Mouse (Mus musculus): ENCODE data around the gene Mtfr1l. TPM values are rescaled to one million over a fixed set of nuclear protein-coding genes. Genes with fewer than 3 reads are reported as not detected.
A peak's percentile ranks its signal among the peaks of the same experiment; 100 is the strongest.
"Not testable (repeated sequence)": the region's sequence is repeated elsewhere in the genome, so short reads cannot be mapped to it uniquely, and the experiment has no call there.

The Mtfr1l gene
- polyA plus RNA-seq, 1 experiment from 2014 or later, result 167 TPM

- Histone ChIP-seq H3K36me3 (ENCODE audit: control insufficient read depth, insufficient read depth) (peaks cover 6% of the 10 kb centered on the region; the same call in 1 of the 2 replicates), H3K9me3 (replicated peaks; ENCODE audit: control insufficient read depth, low read length) (no peaks in the 10 kb centered on the region), H3K4me1 (ENCODE audit: control insufficient read depth, insufficient read depth, low read length) (no peaks in the 10 kb centered on the region), H3K4me3 (ENCODE audit: low read length) (no peak overlapping the region), H3K27me3 (ENCODE audit: control insufficient read depth, insufficient read depth, low read length) (no peaks in the 10 kb centered on the region), H3K4me2 (ENCODE audit: low read depth, low read length) (no peak overlapping the region), H3K9ac (ENCODE audit: low read length) (no peak overlapping the region), H3K27ac (ENCODE audit: low read length) (no peak overlapping the region)
- ATAC-seq (replicated peaks; ENCODE audit: extremely low read depth, insufficient read depth, low FRiP score), result no peak
- 88% methylated on average over 4 of the region's 4 CpGs for WGBS
Measured at GRCm38 (mm10) chr4:134505303-134505789, 29.8 kb downstream of the Mtfr1l start.

GRCm38 (mm10) chr4:134503686-134504357 is 31.4 kb downstream of the Mtfr1l start:
- H3K9ac ChIP-seq (ENCODE audit: low read length), result no peak overlapping the region
- no peaks in the 10 kb centered on the region for H3K9me3 ChIP-seq (replicated peaks; ENCODE audit: control insufficient read depth, low read length)
- H3K27ac ChIP-seq (ENCODE audit: low read length), result no peak overlapping the region
- H3K27me3 ChIP-seq (ENCODE audit: control insufficient read depth, insufficient read depth, low read length), result no peaks in the 10 kb centered on the region
- 77% methylated on average over 4 of the region's 4 CpGs for WGBS
- no peak overlapping the region for H3K4me2 ChIP-seq (ENCODE audit: low read depth, low read length)
- H3K36me3 ChIP-seq (ENCODE audit: control insufficient read depth, insufficient read depth), result peaks cover 6% of the 10 kb centered on the region; the same call in 1 of the 2 replicates
- no peak overlapping the region for H3K4me3 ChIP-seq (ENCODE audit: low read length)
- no peak for ATAC-seq (replicated peaks; ENCODE audit: extremely low read depth, insufficient read depth, low FRiP score)
- H3K4me1 ChIP-seq (ENCODE audit: control insufficient read depth, insufficient read depth, low read length), result 0 out of 2 replicates have a peak, but pooled peaks cover under 1% of the 10 kb centered on the region

- H3K9ac ChIP-seq (ENCODE audit: low read length), result no peak overlapping the region
- 0 out of 2 replicates have a peak, but pooled peaks cover 2% of the 10 kb centered on the region for H3K36me3 ChIP-seq (ENCODE audit: control insufficient read depth, insufficient read depth)
- no peaks in the 10 kb centered on the region for H3K27me3 ChIP-seq (ENCODE audit: control insufficient read depth, insufficient read depth, low read length)
- H3K4me2 ChIP-seq (ENCODE audit: low read depth, low read length), result no peak overlapping the region
- 89% methylated on average over 6 of the region's 6 CpGs for WGBS
- no peak overlapping the region for H3K4me3 ChIP-seq (ENCODE audit: low read length)
- ATAC-seq (replicated peaks; ENCODE audit: extremely low read depth, insufficient read depth, low FRiP score), result no peak
- H3K27ac ChIP-seq (ENCODE audit: low read length), result no peak overlapping the region
- H3K4me1 ChIP-seq (ENCODE audit: control insufficient read depth, insufficient read depth, low read length), result peaks cover 23% of the 10 kb centered on the region
- no peaks in the 10 kb centered on the region for H3K9me3 ChIP-seq (replicated peaks; ENCODE audit: control insufficient read depth, low read length)
Measured at GRCm38 (mm10) chr4:134501095-134501494, 34.1 kb downstream of the Mtfr1l start.

GRCm38 (mm10) chr4:134498983-134499382 is 36.2 kb downstream of the Mtfr1l start:
- H3K27me3 ChIP-seq (ENCODE audit: control insufficient read depth, insufficient read depth, low read length); ATAC-seq (replicated peaks; ENCODE audit: extremely low read depth, insufficient read depth, low FRiP score); H3K4me2 ChIP-seq (ENCODE audit: low read depth, low read length); H3K4me3 ChIP-seq (ENCODE audit: low read length); H3K27ac ChIP-seq (ENCODE audit: low read length); H3K9ac ChIP-seq (ENCODE audit: low read length); H3K36me3 ChIP-seq (ENCODE audit: control insufficient read depth, insufficient read depth); H3K9me3 ChIP-seq (replicated peaks; ENCODE audit: control insufficient read depth, low read length): not testable (repeated sequence)
- H3K4me1 ChIP-seq (ENCODE audit: control insufficient read depth, insufficient read depth, low read length), result peaks cover 40% of the 10 kb centered on the region
- 73% methylated on average over 6 of the region's 6 CpGs for WGBS

- H3K4me3 ChIP-seq (ENCODE audit: low read length), result peak overlapping the region; percentile 74; the same call in 1 of the 2 replicates
- 61% methylated on average over 12 of the region's 12 CpGs for WGBS
- H3K27me3 ChIP-seq (ENCODE audit: control insufficient read depth, insufficient read depth, low read length), result no peaks in the 10 kb centered on the region
- peaks cover 40% of the 10 kb centered on the region for H3K4me1 ChIP-seq (ENCODE audit: control insufficient read depth, insufficient read depth, low read length)
- peak overlapping the region; percentile 96 for H3K4me2 ChIP-seq (ENCODE audit: low read depth, low read length)
- H3K36me3 ChIP-seq (ENCODE audit: control insufficient read depth, insufficient read depth), result no peaks in the 10 kb centered on the region
- no peaks in the 10 kb centered on the region for H3K9me3 ChIP-seq (replicated peaks; ENCODE audit: control insufficient read depth, low read length)
- ATAC-seq (replicated peaks; ENCODE audit: extremely low read depth, insufficient read depth, low FRiP score), result no peak
- H3K9ac ChIP-seq (ENCODE audit: low read length), result no peak overlapping the region
- no peak overlapping the region for H3K27ac ChIP-seq (ENCODE audit: low read length)
Measured at GRCm38 (mm10) chr4:134497986-134498731, 37.0 kb downstream of the Mtfr1l start.

GRCm38 (mm10) chr4:134497223-134497622 is 38.0 kb downstream of the Mtfr1l start:
- Histone ChIP-seq H3K4me2 (ENCODE audit: low read depth, low read length) (peak overlapping the region; percentile 96), H3K4me3 (ENCODE audit: low read length) (peak overlapping the region; percentile 74), H3K9me3 (replicated peaks; ENCODE audit: control insufficient read depth, low read length) (no peaks in the 10 kb centered on the region), H3K36me3 (ENCODE audit: control insufficient read depth, insufficient read depth) (no peaks in the 10 kb centered on the region), H3K27ac (ENCODE audit: low read length) (peak overlapping the region; percentile 93), H3K4me1 (ENCODE audit: control insufficient read depth, insufficient read depth, low read length) (peaks cover 40% of the 10 kb centered on the region), H3K27me3 (ENCODE audit: control insufficient read depth, insufficient read depth, low read length) (no peaks in the 10 kb centered on the region), H3K9ac (ENCODE audit: low read length) (peak overlapping the region; percentile 82)
- 3% methylated on average over 6 of the region's 6 CpGs for WGBS
- peak; percentile 16; the same call in 1 of the 2 replicates for ATAC-seq (replicated peaks; ENCODE audit: extremely low read depth, insufficient read depth, low FRiP score)

- peak within 1 kb of the TSS; percentile 93 for H3K27ac ChIP-seq (ENCODE audit: low read length)
- H3K9me3 ChIP-seq (replicated peaks; ENCODE audit: control insufficient read depth, low read length), result no peaks in the 10 kb centered on the region
- peak within 1 kb of the TSS; percentile 74 for H3K4me3 ChIP-seq (ENCODE audit: low read length)
- no peaks in the 10 kb centered on the region for H3K27me3 ChIP-seq (ENCODE audit: control insufficient read depth, insufficient read depth, low read length)
- WGBS, result 2% methylated on average over 35 of the region's 35 CpGs
- peak within 1 kb of the TSS; percentile 96 for H3K4me2 ChIP-seq (ENCODE audit: low read depth, low read length)
- no peaks in the 10 kb centered on the region for H3K36me3 ChIP-seq (ENCODE audit: control insufficient read depth, insufficient read depth)
- H3K4me1 ChIP-seq (ENCODE audit: control insufficient read depth, insufficient read depth, low read length), result peaks cover 40% of the 10 kb centered on the region
- peak; percentile 73 for ATAC-seq (replicated peaks; ENCODE audit: extremely low read depth, insufficient read depth, low FRiP score)
- H3K9ac ChIP-seq (ENCODE audit: low read length), result peak within 1 kb of the TSS; percentile 82
Measured at GRCm38 (mm10) chr4:134496595-134497210, 38.5 kb downstream of the Mtfr1l start, which contains the start of gene Paqr7. TSS of gene Paqr7 (plus strand) at chr4:134496697.

GRCm38 (mm10) chr4:134495546-134495923 is 39.7 kb downstream of the Mtfr1l start:
- H3K27ac ChIP-seq (ENCODE audit: low read length), result peak overlapping the region; percentile 93
- no peak for ATAC-seq (replicated peaks; ENCODE audit: extremely low read depth, insufficient read depth, low FRiP score)
- no peak overlapping the region for H3K4me3 ChIP-seq (ENCODE audit: low read length)
- no peak overlapping the region for H3K4me2 ChIP-seq (ENCODE audit: low read depth, low read length)
- no peaks in the 10 kb centered on the region for H3K36me3 ChIP-seq (ENCODE audit: control insufficient read depth, insufficient read depth)
- H3K9me3 ChIP-seq (replicated peaks; ENCODE audit: control insufficient read depth, low read length), result no peaks in the 10 kb centered on the region
- WGBS, result 61% methylated on average over 5 of the region's 5 CpGs
- no peak overlapping the region for H3K9ac ChIP-seq (ENCODE audit: low read length)
- no peaks in the 10 kb centered on the region for H3K27me3 ChIP-seq (ENCODE audit: control insufficient read depth, insufficient read depth, low read length)
- H3K4me1 ChIP-seq (ENCODE audit: control insufficient read depth, insufficient read depth, low read length), result peaks cover 40% of the 10 kb centered on the region

Data from heart, embryonic 16.5 days (tissue).